Mouse (Mus musculus) mouse trophoblast stem cell (cell line): ENCODE data around the gene Zscan4c.
"Not testable (repeated sequence)": the region's sequence is repeated elsewhere in the genome, so short reads cannot be mapped to it uniquely, and the experiment has no call there.

Experiments
- in situ Hi-C, 2 experiments: fragments of 300-500 bp; cut with MseI, MboI; formaldehyde crosslinking; loops; 2 replicates in 1 of 2; 3 replicates in 1 of 2; pipeline ENCODE4 v1.15.1; 2025

Gene Zscan4c

DNA sequence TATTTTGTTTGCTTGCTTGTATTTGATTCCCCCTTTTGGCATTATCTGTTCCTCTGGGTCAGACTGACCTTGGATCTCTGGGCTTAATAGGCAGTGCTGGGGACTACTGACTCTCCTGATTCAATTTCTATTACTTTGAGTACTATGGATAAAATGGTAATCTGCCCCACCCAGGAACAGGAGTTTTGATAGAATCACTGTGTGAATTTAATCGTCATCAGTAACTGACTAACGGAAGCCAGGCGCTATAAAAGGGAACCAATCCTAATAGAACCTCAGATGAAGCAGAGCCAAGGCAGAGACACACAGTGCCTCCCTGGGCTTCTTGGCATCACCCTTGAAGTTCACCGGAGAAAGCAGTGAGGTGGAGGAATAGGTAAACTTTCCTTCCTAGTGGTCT, at the start of gene Zscan4c:
Gene Zscan4c (plus strand): TSS at position 301 of the 400 bp plus-strand sequence.
- in situ Hi-C loops, result not testable (repeated sequence)
